Mouse (Mus musculus): ENCODE results near the gene Rdh7. TPM values are rescaled to one million over a fixed set of nuclear protein-coding genes. Genes with fewer than 3 reads are reported as not detected.
"Not testable (repeated sequence)": the region's sequence is repeated elsewhere in the genome, so short reads cannot be mapped to it uniquely, and the experiment has no call there.

Rdh7 gene
- polyA plus RNA-seq, 1 experiment = 0.72 TPM

- no peak overlapping the region for H3K4me3 ChIP-seq (replicated peaks; ENCODE audit: extremely low read depth, low read depth, low read length)
- H3K4me1 ChIP-seq (ENCODE audit: control insufficient read depth, insufficient read depth, low read length) = no peaks in the 10 kb centered on the region
- TF ChIP-seq CTCF (IDR thresholded peaks at IDR 0.05; ENCODE audit: insufficient read depth, low read length) (no peak), POLR2A (IDR thresholded peaks at IDR 0.05; ENCODE audit: borderline replicate concordance, extremely low read depth, low read depth, low read length) (no peak)
- 44% methylated on average over 5 of the region's 5 CpGs for whole genome bisulfite sequencing
- no peak for DNase-seq
Observed at GRCm38 (mm10) chr10:127835292-127835691, 53.3 kb downstream of the Rdh7 start.

GRCm38 (mm10) chr10:127834186-127834585 is 54.4 kb downstream of the Rdh7 start:
- DNase-seq; H3K4me3 ChIP-seq (replicated peaks; ENCODE audit: extremely low read depth, low read depth, low read length); H3K4me1 ChIP-seq (ENCODE audit: control insufficient read depth, insufficient read depth, low read length): not testable (repeated sequence)
- 90% methylated on average over 1 of the region's 1 CpGs for WGBS

Other genes starting within 250 kb of the Rdh7 start
- gene Stat6, start 245.8 kb downstream of the Rdh7 start, polyA plus RNA-seq (2012; rRNA removed) = 92.3 and 123 TPM in 2 replicates
- gene Nemp1, start 221.9 kb downstream of the Rdh7 start, polyA plus RNA-seq (2012; rRNA removed) = 2.7 and 3.6 TPM in 2 replicates
- 32.8 and 35.1 TPM in 2 replicates for gene Nab2, start 220.2 kb downstream of the Rdh7 start, polyA plus RNA-seq (2012; rRNA removed)
- 0.11 and 0.77 TPM in 2 replicates for gene Myo1a, start 183.6 kb downstream of the Rdh7 start, polyA plus RNA-seq (2012; rRNA removed)
- not detected in 2 replicates for gene Tac2, start 164.3 kb downstream of the Rdh7 start, polyA plus RNA-seq (2012; rRNA removed)
- 8.7 and 10.5 TPM in 2 replicates for gene Zbtb39, start 149.3 kb downstream of the Rdh7 start, polyA plus RNA-seq (2012; rRNA removed)
- gene Gpr182, start 137.1 kb downstream of the Rdh7 start, polyA plus RNA-seq (2012; rRNA removed) = 31.1 and 51.3 TPM in 2 replicates
- 0.05 and 0.11 TPM in 2 replicates for gene Rdh1, start 129.1 kb downstream of the Rdh7 start, polyA plus RNA-seq (2012; rRNA removed)
- 0.07 and 0.14 TPM in 2 replicates for gene Rdh16f1, start 129.0 kb downstream of the Rdh7 start, polyA plus RNA-seq (2012; rRNA removed)
- gene Rdh9, start 112.4 kb downstream of the Rdh7 start, polyA plus RNA-seq (2012; rRNA removed) = 0.17 TPM in 1 of 2 replicates, not detected in the other
- 0.04 and 0.09 TPM in 2 replicates for gene Rdh16, start 87.7 kb downstream of the Rdh7 start, polyA plus RNA-seq (2012; rRNA removed)
- gene Rdh19, start 38.9 kb downstream of the Rdh7 start, polyA plus RNA-seq (2012; rRNA removed) = not detected in 2 replicates
- not detected in 2 replicates for gene Rdh16f2, start 22.3 kb downstream of the Rdh7 start, polyA plus RNA-seq (2012; rRNA removed)
- 2.9 TPM in 1 of 2 replicates, not detected in the other for gene Sdr9c7, start 9.7 kb upstream of the Rdh7 start, polyA plus RNA-seq (2012; rRNA removed)
- 0.56 TPM in 1 of 2 replicates, not detected in the other for gene Hsd17b6, start 118.8 kb upstream of the Rdh7 start, polyA plus RNA-seq (2012; rRNA removed)
- gene Prim1, start 126.4 kb upstream of the Rdh7 start, polyA plus RNA-seq (2012; rRNA removed) = 1.4 and 2.3 TPM in 2 replicates
- gene Naca, start 146.8 kb upstream of the Rdh7 start, polyA plus RNA-seq (2012; rRNA removed) = 102 and 113 TPM in 2 replicates
- 43.8 and 84.2 TPM in 2 replicates for gene Ptges3, start 170.1 kb upstream of the Rdh7 start, polyA plus RNA-seq (2012; rRNA removed)
- gene Atp5b, start 194.5 kb upstream of the Rdh7 start, polyA plus RNA-seq (2012; rRNA removed) = 1,519 and 1,632 TPM in 2 replicates
- gene Baz2a, start 202.8 kb upstream of the Rdh7 start, polyA plus RNA-seq (2012; rRNA removed) = 26.9 and 40.7 TPM in 2 replicates